Mouse (Mus musculus) activated CD4-positive, CD25-positive, alpha-beta regulatory T cell (primary cell): Measurements from ENCODE around the gene Nprl3. TPM values are rescaled to one million over a fixed set of nuclear protein-coding genes. Genes with fewer than 3 reads are reported as not detected.

Source experiments
- polyA plus RNA-seq, 2 experiments: library from polyadenylated mRNA; unstranded; fragments of 100-300 nt; shearing (Covaris generic); gene quantifications; one replicate each; pipeline ENCODE4 v1.2.1; 2017

Gene Nprl3
- polyA plus RNA-seq = 10 to 100 TPM; 44.2 to 46.7 TPM

DNA sequence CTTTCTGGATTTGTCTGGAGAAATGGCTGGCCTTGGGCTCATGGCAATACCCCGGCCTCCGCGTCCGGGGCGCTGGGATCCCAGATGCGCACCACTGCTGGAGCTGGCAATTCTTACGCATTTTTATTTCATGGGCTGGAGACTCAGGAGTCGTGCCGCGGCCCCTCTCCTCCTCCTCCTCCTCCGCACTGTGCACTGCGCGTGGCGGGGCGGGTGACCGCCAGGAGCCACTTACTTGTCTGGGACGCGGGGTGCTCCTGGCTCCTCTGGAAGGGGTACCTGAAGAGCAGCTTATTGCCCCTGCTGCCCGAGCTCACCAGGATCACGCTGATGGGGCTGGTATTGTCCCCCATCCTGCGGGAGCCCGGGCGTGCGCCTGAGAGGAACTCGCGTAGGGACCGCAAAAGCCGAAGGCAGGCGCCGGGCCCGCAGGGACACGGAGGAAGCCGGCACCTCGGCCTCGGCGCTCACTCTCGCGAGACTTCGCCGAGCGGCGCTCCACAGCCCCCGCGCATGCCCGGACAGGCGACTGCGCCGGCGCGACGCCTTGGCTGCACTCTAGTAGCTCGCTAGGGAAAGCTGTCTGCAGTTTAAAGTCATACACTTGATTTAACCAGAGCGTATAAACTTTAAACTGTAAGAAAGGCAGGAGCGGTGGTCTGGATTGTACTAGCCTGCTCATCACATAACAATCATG, at the start of gene Nprl3:
Nprl3 (minus strand) TSS at position 520 of the 697 bp plus-strand sequence.

GRCm38 (mm10) chr11:32299865-32300264, 32.4 kb upstream of the Nprl3 start, which contains the start of gene Hbq1a:
Hbq1a (plus strand) TSS chr11:32300069.

GRCm38 (mm10) chr11:32296203-32296602, 28.7 kb upstream of the Nprl3 start, which contains the start of gene Hba-a2:
Hba-a2 (plus strand) TSS chr11:32296489.

DNA sequence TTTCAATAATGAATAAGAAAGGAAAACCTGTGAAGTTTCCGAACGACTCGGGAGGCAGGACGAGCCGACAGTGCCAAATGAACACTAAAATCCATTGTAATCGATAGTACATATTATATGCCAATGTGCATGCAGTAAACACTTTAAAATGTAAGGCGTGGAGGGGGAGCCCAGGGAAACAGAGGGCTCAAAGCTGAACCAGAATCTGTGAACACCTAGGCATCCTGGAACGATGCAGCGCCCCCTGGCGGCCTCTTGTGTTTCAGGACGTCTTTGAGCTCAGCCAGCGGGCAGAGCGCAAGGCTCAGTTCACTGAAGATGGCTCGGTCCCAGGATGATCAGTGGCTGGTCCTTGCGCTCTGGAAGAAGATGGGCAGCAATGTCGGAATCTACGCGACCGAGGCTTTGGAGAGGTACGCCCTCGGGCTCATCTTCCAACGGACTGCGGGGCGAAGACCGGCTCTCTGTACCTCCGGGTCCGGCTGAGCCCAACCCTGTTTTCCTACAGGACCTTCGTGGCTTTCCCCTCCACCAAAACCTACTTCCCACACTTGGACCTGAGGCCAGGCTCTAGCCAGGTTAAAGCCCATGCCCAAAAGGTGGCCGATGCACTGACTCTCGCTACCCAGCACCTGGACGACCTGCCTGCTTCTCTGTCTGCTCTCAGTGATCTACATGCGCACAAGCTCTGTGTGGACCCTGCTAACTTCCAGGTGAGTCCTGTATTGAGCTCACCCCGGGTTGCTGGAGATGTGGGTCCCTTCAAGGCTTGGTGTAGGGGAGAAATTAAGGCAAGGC, 19.4 kb upstream of the Nprl3 start, which contains the start of gene Hbq1b:
Hbq1b (plus strand) TSS at position 271 of the 798 bp plus-strand sequence.

DNA sequence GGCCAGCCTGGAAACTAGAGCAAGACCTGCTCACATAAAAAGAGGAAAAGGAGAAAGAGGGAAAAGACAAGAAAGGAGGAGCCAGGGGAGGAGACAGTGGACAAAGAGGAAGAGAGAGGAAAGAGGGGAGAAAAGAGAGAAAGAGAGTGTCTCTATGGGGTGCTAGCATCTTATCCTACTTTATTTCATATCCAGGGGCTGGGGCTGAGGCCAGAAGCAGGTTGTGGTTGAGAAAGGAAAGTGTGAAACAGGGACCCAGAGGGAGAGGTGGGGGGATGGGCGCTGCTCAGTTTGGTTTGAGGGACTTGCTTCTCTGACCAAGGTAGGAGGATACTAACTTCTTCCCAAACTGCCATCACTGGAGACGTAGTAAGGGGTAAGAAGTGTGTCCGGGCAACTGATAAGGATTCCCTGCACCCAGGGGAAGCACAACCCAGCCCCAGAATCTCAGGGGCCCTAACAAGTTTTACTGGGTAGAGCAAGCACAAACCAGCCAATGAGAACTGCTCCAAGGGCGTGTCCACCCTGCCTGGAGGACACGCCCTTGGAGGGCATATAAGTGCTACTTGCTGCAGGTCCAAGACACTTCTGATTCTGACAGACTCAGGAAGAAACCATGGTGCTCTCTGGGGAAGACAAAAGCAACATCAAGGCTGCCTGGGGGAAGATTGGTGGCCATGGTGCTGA, 15.7 kb upstream of the Nprl3 start, which contains the start of gene Hba-a1:
Hba-a1 (plus strand) TSS at position 421 of the 687 bp plus-strand sequence.

GRCm38 (mm10) chr11:32276347-32276746, 8.8 kb upstream of the Nprl3 start, which contains the start of gene Hba-x:
Hba-x (plus strand) TSS chr11:32276400.

GRCm38 (mm10) chr11:32226124-32226871, 41.2 kb downstream of the Nprl3 start, which contains the start of gene Mpg:
Mpg (plus strand) TSS chr11:32226505.

DNA sequence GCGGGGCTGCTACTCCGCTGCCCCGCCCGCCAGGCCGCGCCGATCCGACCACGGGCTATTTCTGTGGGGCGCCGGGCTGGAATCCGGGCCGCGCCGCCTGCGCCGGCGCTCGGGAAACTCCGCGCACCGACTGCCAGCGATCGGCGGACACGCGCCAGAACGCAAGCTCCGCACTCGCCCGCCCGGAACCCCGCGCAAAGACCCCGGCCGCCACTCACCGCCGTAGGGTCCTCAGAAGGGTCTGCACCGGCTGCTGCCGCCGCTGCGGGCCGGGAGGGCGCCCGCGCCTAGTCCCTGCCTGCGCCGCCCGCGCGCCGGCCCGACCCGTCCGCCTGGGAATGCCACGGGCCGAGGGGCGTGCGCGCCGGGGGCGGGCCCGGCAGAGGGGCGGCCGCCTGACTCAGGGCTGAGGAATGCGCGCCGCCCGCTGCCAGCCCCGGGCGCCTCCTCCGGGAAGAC, 45.5 kb downstream of the Nprl3 start, which contains the start of gene Rhbdf1:
Rhbdf1 (minus strand) TSS at position 350 of the 459 bp plus-strand sequence.

GRCm38 (mm10) chr11:32205058-32205873, 62.2 kb downstream of the Nprl3 start, which contains the start of gene Snrnp25:
Snrnp25 (plus strand) TSS chr11:32205415.

DNA sequence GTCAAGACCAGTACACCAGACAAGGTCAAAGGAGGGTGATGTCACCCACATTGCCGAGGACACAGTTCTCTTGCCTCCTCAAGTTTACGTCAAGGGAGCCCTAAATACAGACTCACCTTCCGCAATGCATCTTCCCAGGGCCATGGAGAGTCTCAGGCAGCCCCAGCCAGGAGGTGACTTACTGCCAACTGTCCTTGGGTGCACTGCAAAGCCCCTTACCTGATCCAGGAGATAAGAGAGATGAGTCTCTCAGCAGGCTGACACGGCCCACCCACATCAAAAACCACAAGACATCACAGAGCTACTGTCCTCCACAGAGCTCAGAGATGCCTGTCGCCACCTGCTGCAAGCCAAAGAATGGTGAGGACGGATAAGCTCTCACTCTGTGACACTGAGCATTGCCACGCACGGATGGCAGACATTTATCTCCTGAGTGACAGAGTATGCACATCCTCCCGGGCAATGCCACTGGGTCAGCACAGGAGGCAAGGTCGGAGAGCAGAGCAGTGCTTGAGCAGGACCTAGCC, 67.4 kb downstream of the Nprl3 start, which contains the start of gene Il9r:
Il9r (minus strand) TSS at position 205 of the 527 bp plus-strand sequence.

Other genes with a start within 250 kb of the Nprl3 start
- 10 to 100 TPM in 1 of 2 experiments, 1 to 10 TPM in 1; 7.2 to 23.8 TPM for gene Il9r, start 67.4 kb downstream of the Nprl3 start, polyA plus RNA-seq
- 10 to 100 TPM; 57.6 to 60.8 TPM for gene Snrnp25, start 62.3 kb downstream of the Nprl3 start, polyA plus RNA-seq
- gene Rhbdf1, start 45.4 kb downstream of the Nprl3 start, polyA plus RNA-seq = 1 to 10 TPM in 1 of 2 experiments, under 1 TPM in 1; 0.15 to 2.6 TPM
- gene Mpg, start 41.2 kb downstream of the Nprl3 start, polyA plus RNA-seq = 10 to 100 TPM; 26.1 to 44.5 TPM
- gene Hba-x, start 8.7 kb upstream of the Nprl3 start, polyA plus RNA-seq = not detected
- 100 to 1,000 TPM; 183 to 235 TPM for gene Hba-a1, start 15.8 kb upstream of the Nprl3 start, polyA plus RNA-seq
- 1 to 10 TPM in 1 of 2 experiments, not detected in 1; 1.2 TPM for gene Hbq1b, start 19.3 kb upstream of the Nprl3 start, polyA plus RNA-seq
- 100 to 1,000 TPM; 293 to 315 TPM for gene Hba-a2, start 28.8 kb upstream of the Nprl3 start, polyA plus RNA-seq
- not detected for gene Hbq1a, start 32.4 kb upstream of the Nprl3 start, polyA plus RNA-seq
- gene Sh3pxd2b, start 80.1 kb upstream of the Nprl3 start, polyA plus RNA-seq = under 1 TPM; 0.20 to 0.45 TPM
- gene Ubtd2, start 187.7 kb upstream of the Nprl3 start, polyA plus RNA-seq = 1 to 10 TPM; 7.4 to 7.7 TPM